Mouse (Mus musculus) intestine, postnatal 0 days (tissue): ENCODE data around the gene Hfe. TPM values are rescaled to one million over a fixed set of nuclear protein-coding genes. Genes with fewer than 3 reads are reported as not detected.

Experiments
- ATAC-seq: fragments of 200-750 bp; cut with Nextera tagmentation; 2 replicates; pipeline ENCODE4 v1.8.0; 2017; ENCODE audit warnings: mild to moderate bottlenecking, moderate TSS enrichment, moderate library complexity
- H3K27ac ChIP-seq: fragments of 300-500 bp; sonication (generic); 2 replicates; pipeline ENCODE4 v1.5.1; 2014; ENCODE audit warnings: mild to moderate bottlenecking, low read depth, low read length, moderate library complexity
- H3K27me3 ChIP-seq: fragments of 300-500 bp; sonication (generic); replicated peaks from 2 replicates; pipeline ENCODE4 v1.6.1; 2014; ENCODE audit warnings: low read length, mixed read lengths; ENCODE audit not compliant: control insufficient read depth, insufficient read depth
- H3K36me3 ChIP-seq: fragments of 300-500 bp; sonication (generic); 2 replicates; pipeline ENCODE4 v1.6.1; 2014; ENCODE audit warnings: mild to moderate bottlenecking, moderate library complexity; ENCODE audit not compliant: control insufficient read depth, insufficient read depth
- H3K4me1 ChIP-seq: fragments of 300-500 bp; sonication (generic); replicated peaks from 2 replicates; pipeline ENCODE4 v1.6.1; 2014; ENCODE audit warnings: antibody characterized with exemption, low read length, mixed read lengths; ENCODE audit not compliant: control insufficient read depth, insufficient read depth
- H3K4me2 ChIP-seq: fragments of 300-500 bp; sonication (generic); replicated peaks from 2 replicates; pipeline ENCODE4 v1.6.1; 2014; ENCODE audit warnings: low read depth, mild to moderate bottlenecking, moderate library complexity
- H3K4me3 ChIP-seq: fragments of 300-500 bp; sonication (generic); 2 replicates; pipeline ENCODE4 v1.5.1; 2014; ENCODE audit warnings: low read depth, low read length
- H3K9ac ChIP-seq: fragments of 300-500 bp; sonication (generic); 2 replicates; pipeline ENCODE4 v1.6.1; 2014; ENCODE audit warnings: mild to moderate bottlenecking, low read depth, low read length
- H3K9me3 ChIP-seq: fragments of 300-500 bp; sonication (generic); 2 replicates; pipeline ENCODE4 v1.6.1; 2016; ENCODE audit warnings: mixed run types; ENCODE audit not compliant: control insufficient read depth
- CTCF ChIP-seq: sonication (generic); IDR thresholded peaks from 2 replicates; pipeline ENCODE4 v1.5.1; 2016; ENCODE audit warnings: low read depth, mild to moderate bottlenecking, control low read depth, antibody characterized with exemption, moderate library complexity
- WGBS: fragments of 180-500 bp; shearing (Covaris S2); extraction: QIAGEN DNeasy Blood & Tissue Kit; methylation state at CpG from one replicate; pipeline ENCODE4 v1.1.7; 2014; 5-methylcytosine and 5-hydroxymethylcytosine counted together
- polyA plus RNA-seq: library from polyadenylated mRNA; unstranded; fragments of >200 nt; fragmentation: Nextera tagmentation; extraction: Ambion mirVana; gene quantifications from 2 replicates; pipeline ENCODE4 v1.2.1, GENCODE M21; 2015

Hfe gene
- 12.5 TPM in 2 replicates for polyA plus RNA-seq

GRCm38 (mm10) chr13:23710374-23711089 lies at the start of gene Hfe:
Gene Hfe (minus strand): TSS chr13:23710854.
- no peak for TF ChIP-seq CTCF
- no peaks in the 10 kb centered on the region for H3K9me3 ChIP-seq
- no peaks in the 10 kb centered on the region for H3K27me3 ChIP-seq
- H3K4me1 ChIP-seq, result no peaks in the 10 kb centered on the region
- H3K4me2 ChIP-seq, result peak within 1 kb of the TSS; percentile 83
- no peaks in the 10 kb centered on the region for H3K36me3 ChIP-seq
- H3K4me3 ChIP-seq, result peak within 1 kb of the TSS; percentile 55
- peak within 1 kb of the TSS; percentile 77 for H3K27ac ChIP-seq
- peak; percentile 76 for ATAC-seq
- peak within 1 kb of the TSS; percentile 73 for H3K9ac ChIP-seq
- 4% methylated on average over 17 of the region's 17 CpGs for WGBS

GRCm38 (mm10) chr13:23759916-23760239 lies 49.2 kb upstream of the Hfe start:
- no peak overlapping the region; the same call in 1 of the 2 replicates for H3K4me2 ChIP-seq
- H3K9me3 ChIP-seq, result no peaks in the 10 kb centered on the region
- no peak overlapping the region for H3K27ac ChIP-seq
- no peak overlapping the region for H3K9ac ChIP-seq
- no peaks in the 10 kb centered on the region for H3K36me3 ChIP-seq
- ATAC-seq, result no peak
- H3K27me3 ChIP-seq, result no peaks in the 10 kb centered on the region
- H3K4me3 ChIP-seq, result no peak overlapping the region
- WGBS, result 77% methylated on average over 1 of the region's 1 CpGs
- TF ChIP-seq CTCF, result no peak
- H3K4me1 ChIP-seq, result peaks cover 12% of the 10 kb centered on the region

GRCm38 (mm10) chr13:23759251-23759771 lies 48.7 kb upstream of the Hfe start:
- no peak overlapping the region for H3K4me3 ChIP-seq
- no peak for TF ChIP-seq CTCF
- H3K9ac ChIP-seq, result no peak overlapping the region
- peaks cover 10% of the 10 kb centered on the region for H3K4me1 ChIP-seq
- H3K27me3 ChIP-seq, result no peaks in the 10 kb centered on the region
- no peaks in the 10 kb centered on the region for H3K36me3 ChIP-seq
- no peak overlapping the region for H3K4me2 ChIP-seq
- H3K27ac ChIP-seq, result no peak overlapping the region
- no peaks in the 10 kb centered on the region for H3K9me3 ChIP-seq
- 82% methylated on average over 3 of the region's 3 CpGs for WGBS
- no peak for ATAC-seq

- no peak overlapping the region for H3K4me3 ChIP-seq
- H3K36me3 ChIP-seq, result no peaks in the 10 kb centered on the region
- H3K9ac ChIP-seq, result no peak overlapping the region
- no peak for ATAC-seq
- no peak for TF ChIP-seq CTCF
- no peaks in the 10 kb centered on the region for H3K9me3 ChIP-seq
- WGBS, result 41% methylated on average over 3 of the region's 3 CpGs
- peak overlapping the region; percentile 66; the same call in 1 of the 2 replicates for H3K4me2 ChIP-seq
- peaks cover 5% of the 10 kb centered on the region; the same call in 1 of the 2 replicates for H3K4me1 ChIP-seq
- H3K27ac ChIP-seq, result no peak overlapping the region
- no peaks in the 10 kb centered on the region for H3K27me3 ChIP-seq
Measured at GRCm38 (mm10) chr13:23757921-23758320, 47.3 kb upstream of the Hfe start.

GRCm38 (mm10) chr13:23757211-23757773 lies 46.6 kb upstream of the Hfe start:
- Histone ChIP-seq H3K4me2 (peak overlapping the region; percentile 66), H3K4me3 (peak overlapping the region; percentile 36), H3K36me3 (no peaks in the 10 kb centered on the region), H3K4me1 (peaks cover 5% of the 10 kb centered on the region; the same call in 1 of the 2 replicates), H3K9me3 (no peaks in the 10 kb centered on the region), H3K27me3 (no peaks in the 10 kb centered on the region), H3K9ac (0 out of 2 replicates have a peak overlapping the region, but pooled peaks have one; percentile 17), H3K27ac (peak overlapping the region; percentile 74)
- WGBS, result under 1% methylated on average over 15 of the region's 23 CpGs
- no peak for TF ChIP-seq CTCF
- ATAC-seq, result peak; percentile 23

GRCm38 (mm10) chr13:23756790-23757189 lies 46.1 kb upstream of the Hfe start, which contains the start of gene Hist1h4b:
Gene Hist1h4b (plus strand): TSS chr13:23757013.
- peak within 1 kb of the TSS; percentile 36 for H3K4me3 ChIP-seq
- no peaks in the 10 kb centered on the region for H3K9me3 ChIP-seq
- no peaks in the 10 kb centered on the region for H3K27me3 ChIP-seq
- ATAC-seq, result peak; percentile 71
- H3K4me2 ChIP-seq, result peak within 1 kb of the TSS; percentile 66
- H3K27ac ChIP-seq, result peak within 1 kb of the TSS; percentile 74
- H3K4me1 ChIP-seq, result peaks cover 5% of the 10 kb centered on the region; the same call in 1 of the 2 replicates
- TF ChIP-seq CTCF, result no peak; the same call in 1 of the 2 replicates
- no peaks in the 10 kb centered on the region for H3K36me3 ChIP-seq
- under 1% methylated on average over 15 of the region's 22 CpGs for WGBS
- 0 out of 2 replicates have a peak within 1 kb of the TSS, but pooled peaks have one; percentile 17 for H3K9ac ChIP-seq
